In the genomic region with DNA sequence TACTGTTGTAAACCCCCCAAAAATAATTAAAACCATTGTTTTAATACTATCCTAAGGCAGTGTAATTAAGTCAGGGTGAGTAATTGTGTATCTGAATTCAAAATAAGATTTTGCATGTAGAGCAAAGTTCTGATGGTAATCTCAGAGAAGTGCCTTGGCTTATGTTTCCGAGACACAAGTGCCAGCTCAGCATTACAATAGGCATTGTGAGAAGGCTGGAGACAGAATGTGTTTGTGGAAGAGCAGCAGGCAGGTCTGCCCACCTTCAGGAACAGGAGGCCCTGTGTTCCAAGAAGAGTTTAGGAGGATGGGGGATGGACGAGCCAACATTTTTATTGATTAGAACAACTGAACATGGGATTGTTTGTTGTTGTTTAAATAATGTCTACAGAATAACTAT, we compare ENCODE assay signal across 20 mouse cellular contexts.
"Had no signal": no experiment of that assay in that cellular context is flagged by ENCODE, and none has a peak within 500 bp of the region (broad histone marks: within the 10 kb centered on the region; RNA-seq: fewer than 3 reads in every experiment).

No protein-coding gene starts in this region.

- H3K9ac ChIP-seq: lung, embryonic 15.5 days; midbrain, embryonic 13.5 days; midbrain, embryonic 15.5 days; neural tube, embryonic 13.5 days; neural tube, embryonic 15.5 days had no signal

- ATAC-seq: lung, postnatal 0 days; midbrain, embryonic 13.5 days; midbrain, embryonic 15.5 days had no signal

- H3K9me3 ChIP-seq: midbrain, embryonic 15.5 days; neural tube, embryonic 13.5 days; neural tube, embryonic 15.5 days had no signal

- H3K36me3 ChIP-seq: midbrain, embryonic 15.5 days; neural tube, embryonic 13.5 days had no signal

- H3K4me1 ChIP-seq: midbrain, embryonic 15.5 days had no signal

- DNase-seq: lung, adult 2 months; lung, postnatal 14 days; lung, postnatal 36 days; retina, postnatal 1 day; right cerebral cortex, adult 18-20 months; right cerebral cortex, postnatal 25 days; right cerebral cortex, postnatal 4 days; spleen, adult 18-20 months; thymus, adult 18-20 months; thymus, postnatal 14 days; thymus, postnatal 36 days had no signal

- H3K4me3 ChIP-seq: lung, embryonic 15.5 days; megakaryocyte, embryonic 14.5 days; midbrain, embryonic 13.5 days; midbrain, embryonic 15.5 days; neural tube, embryonic 13.5 days; neural tube, embryonic 15.5 days had no signal

- H3K27ac ChIP-seq: lung, embryonic 15.5 days; macrophage; midbrain, embryonic 13.5 days; midbrain, embryonic 15.5 days; neural tube, embryonic 13.5 days; neural tube, embryonic 15.5 days had no signal

- H3K4me2 ChIP-seq: lung, embryonic 15.5 days; midbrain, embryonic 11.5 days; midbrain, embryonic 13.5 days; midbrain, embryonic 15.5 days; neural tube, embryonic 13.5 days; neural tube, embryonic 15.5 days had no signal

- H3K27me3 ChIP-seq: lung, embryonic 15.5 days; midbrain, embryonic 13.5 days; midbrain, embryonic 15.5 days; neural tube, embryonic 13.5 days; neural tube, embryonic 15.5 days had no signal
